Mouse (Mus musculus) thymus, adult 2 months (tissue): ENCODE measurements around the gene Olfr960. TPM values are rescaled to one million over a fixed set of nuclear protein-coding genes. Genes with fewer than 3 reads are reported as not detected.

Experiments
- DNase-seq: peaks from one replicate; pipeline ENCODE4 v3.0.0; 2021
- H3K27ac ChIP-seq: fragments of 200-500 bp; 2 replicates; pipeline ENCODE4 v1.5.1; 2012; ENCODE audit warnings: low read length, control low read depth; ENCODE audit not compliant: control insufficient read depth, insufficient read depth
- H3K27me3 ChIP-seq: fragments of 200-500 bp; 2 replicates; pipeline ENCODE4 v1.6.1; 2012; ENCODE audit warnings: mild to moderate bottlenecking, low read length, moderate library complexity, mixed read lengths; ENCODE audit not compliant: control insufficient read depth, insufficient read depth
- H3K36me3 ChIP-seq: fragments of 200-500 bp; 2 replicates; pipeline ENCODE4 v1.6.1; 2012; ENCODE audit warnings: mild to moderate bottlenecking, low read length, moderate library complexity; ENCODE audit not compliant: control insufficient read depth, insufficient read depth
- H3K4me1 ChIP-seq: fragments of 200-500 bp; replicated peaks from 2 replicates; pipeline ENCODE4 v1.6.1; 2012; ENCODE audit warnings: low read length; ENCODE audit not compliant: control insufficient read depth, insufficient read depth
- H3K4me3 ChIP-seq: fragments of 200-500 bp; 2 replicates; pipeline ENCODE4 v1.5.1; 2012; ENCODE audit warnings: mild to moderate bottlenecking, low read length, control low read depth, moderate library complexity; ENCODE audit not compliant: control insufficient read depth, insufficient read depth
- CTCF ChIP-seq: fragments of 200-500 bp; IDR thresholded peaks from 2 replicates; pipeline ENCODE4 v1.5.1; 2012; ENCODE audit warnings: mild to moderate bottlenecking, control low read depth, low read length, moderate library complexity, borderline replicate concordance; ENCODE audit not compliant: control insufficient read depth, poor library complexity, insufficient read depth; ENCODE audit errors: extremely low read depth
- POLR2A ChIP-seq: fragments of 200-500 bp; IDR thresholded peaks from 2 replicates; pipeline ENCODE4 v1.6.1; 2012; ENCODE audit warnings: mild to moderate bottlenecking, low read length, control low read depth, moderate library complexity; ENCODE audit not compliant: control insufficient read depth, poor library complexity, insufficient read depth; ENCODE audit errors: extremely low read depth
- WGBS: fragments of 180-500 bp; shearing (Covaris S2); methylation state at CpG from one replicate; pipeline ENCODE4 v1.1.7; 2018; 5-methylcytosine and 5-hydroxymethylcytosine counted together
- polyA plus RNA-seq: library from polyadenylated mRNA; depleted of rRNA; stranded (reverse); fragments of >200 nt; gene quantifications from 2 replicates; pipeline ENCODE4 v1.2.3, GENCODE M21; 2012; rRNA removed

Olfr960 gene
- polyA plus RNA-seq, 1 experiment, result not detected

GRCm38 (mm10) chr9:39644785-39645184 is 23.6 kb downstream of the Olfr960 start, which contains the start of gene Olfr961:
TSS of gene Olfr961 (plus strand) at chr9:39645085.
- TF ChIP-seq CTCF (no peak), POLR2A (no peak)
- Histone ChIP-seq H3K36me3 (no peaks in the 10 kb centered on the region), H3K27me3 (no peaks in the 10 kb centered on the region)

GRCm38 (mm10) chr9:39647382-39647781 is 26.2 kb downstream of the Olfr960 start:
- no peak for TF ChIP-seq POLR2A
- TF ChIP-seq CTCF, result no peak
- Histone ChIP-seq H3K4me3 (no peak overlapping the region), H3K4me1 (no peaks in the 10 kb centered on the region), H3K27ac (no peak overlapping the region), H3K27me3 (no peaks in the 10 kb centered on the region), H3K36me3 (no peaks in the 10 kb centered on the region)
- 92% methylated on average over 4 of the region's 4 CpGs for WGBS
- no peak for DNase-seq

More at GRCm38 (mm10) chr9:39644785-39645184, 23.6 kb downstream of the Olfr960 start, which contains the start of gene Olfr961:
- Histone ChIP-seq H3K4me3 (no peak within 1 kb of the TSS), H3K27ac (no peak within 1 kb of the TSS), H3K4me1 (no peaks in the 10 kb centered on the region)
- DNase-seq, result no peak

- 77% methylated on average over 6 of the region's 6 CpGs for WGBS
- no peak overlapping the region for H3K27ac ChIP-seq
- no peaks in the 10 kb centered on the region for H3K27me3 ChIP-seq
These were observed 33.7 kb downstream of the Olfr960 start for GRCm38 (mm10) chr9:39654756-39655396.

GRCm38 (mm10) chr9:39666905-39667304 is 45.7 kb downstream of the Olfr960 start, which contains the start of gene Olfr963:
TSS of gene Olfr963 (plus strand) at chr9:39667205.
- Histone ChIP-seq H3K27ac (no peak within 1 kb of the TSS), H3K4me3 (no peak within 1 kb of the TSS), H3K36me3 (no peaks in the 10 kb centered on the region), H3K27me3 (no peaks in the 10 kb centered on the region), H3K4me1 (no peaks in the 10 kb centered on the region)
- DNase-seq, result no peak
- 93% methylated on average over 1 of the region's 1 CpGs for WGBS
- TF ChIP-seq CTCF (no peak), POLR2A (no peak)

More at GRCm38 (mm10) chr9:39654756-39655396, 33.7 kb downstream of the Olfr960 start:
- Histone ChIP-seq H3K4me3 (no peak overlapping the region), H3K4me1 (no peaks in the 10 kb centered on the region), H3K36me3 (no peaks in the 10 kb centered on the region)
- no peak for DNase-seq
- TF ChIP-seq POLR2A, result no peak
- TF ChIP-seq CTCF, result no peak

DNA sequence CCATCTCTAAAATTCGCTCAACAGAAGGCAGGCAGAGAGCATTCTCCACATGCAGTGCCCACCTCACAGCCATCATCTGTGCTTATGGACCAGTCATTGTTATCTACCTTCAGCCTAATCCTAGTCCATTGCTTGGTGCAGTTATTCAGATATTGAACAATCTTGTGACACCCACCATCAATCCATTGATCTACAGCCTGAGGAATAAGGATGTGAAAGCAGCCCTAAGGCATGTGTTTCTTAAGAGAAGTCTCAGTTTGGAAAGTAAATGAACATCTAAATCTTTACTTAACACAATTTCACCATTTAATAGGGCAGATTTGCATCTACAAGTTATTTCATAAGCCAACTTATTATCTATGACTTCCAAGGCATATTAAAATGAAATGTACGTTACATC is 48.5 kb downstream of the Olfr960 start:
- 80% methylated on average over 2 of the region's 2 CpGs for WGBS

More for the DNA sequence above, 48.5 kb downstream of the Olfr960 start:
- Histone ChIP-seq H3K27me3 (no peaks in the 10 kb centered on the region), H3K4me3 (no peak overlapping the region), H3K4me1 (no peaks in the 10 kb centered on the region), H3K36me3 (no peaks in the 10 kb centered on the region), H3K27ac (no peak overlapping the region)
- no peak for DNase-seq
- TF ChIP-seq POLR2A, result no peak
- TF ChIP-seq CTCF, result no peak

Other genes with a start within 250 kb of the Olfr960 start
- gene Olfr951, start 234.0 kb upstream of the Olfr960 start, polyA plus RNA-seq, result not detected in 2 replicates
- not detected in 2 replicates for gene Olfr952, start 194.2 kb upstream of the Olfr960 start, polyA plus RNA-seq
- gene Olfr954, start 164.7 kb upstream of the Olfr960 start, polyA plus RNA-seq, result not detected in 2 replicates
- not detected in 2 replicates for gene Olfr955, start 149.4 kb upstream of the Olfr960 start, polyA plus RNA-seq
- gene Olfr44, start 127.4 kb upstream of the Olfr960 start, polyA plus RNA-seq, result not detected in 2 replicates
- gene Olfr957, start 105.6 kb upstream of the Olfr960 start, polyA plus RNA-seq, result not detected in 2 replicates
- not detected in 2 replicates for gene Olfr958, start 67.3 kb upstream of the Olfr960 start, polyA plus RNA-seq
- not detected in 2 replicates for gene Olfr959, start 45.8 kb upstream of the Olfr960 start, polyA plus RNA-seq
- gene AW551984, start 17.0 kb upstream of the Olfr960 start, polyA plus RNA-seq, result 0.63 and 1.1 TPM in 2 replicates
- gene Olfr148, start 10.7 kb upstream of the Olfr960 start, polyA plus RNA-seq, result not detected in 2 replicates
- gene Olfr961, start 23.7 kb downstream of the Olfr960 start, polyA plus RNA-seq, result not detected in 2 replicates
- not detected in 2 replicates for gene Olfr963, start 45.8 kb downstream of the Olfr960 start, polyA plus RNA-seq
- not detected in 2 replicates for gene Olfr149, start 85.7 kb downstream of the Olfr960 start, polyA plus RNA-seq
- not detected in 2 replicates for gene Olfr965, start 90.0 kb downstream of the Olfr960 start, polyA plus RNA-seq
- gene Olfr150, start 109.6 kb downstream of the Olfr960 start, polyA plus RNA-seq, result not detected in 2 replicates
- gene Olfr967, start 124.9 kb downstream of the Olfr960 start, polyA plus RNA-seq, result not detected in 2 replicates
- not detected in 2 replicates for gene Olfr968, start 161.9 kb downstream of the Olfr960 start, polyA plus RNA-seq
- not detected in 2 replicates for gene Olfr969, start 169.6 kb downstream of the Olfr960 start, polyA plus RNA-seq
- not detected in 2 replicates for gene Olfr970, start 187.5 kb downstream of the Olfr960 start, polyA plus RNA-seq
- gene Olfr971, start 215.5 kb downstream of the Olfr960 start, polyA plus RNA-seq, result not detected in 2 replicates
- gene Olfr972, start 245.0 kb downstream of the Olfr960 start, polyA plus RNA-seq, result not detected in 2 replicates